Mouse (Mus musculus): ENCODE results near the gene Col13a1.

Col13a1 gene

DNA sequence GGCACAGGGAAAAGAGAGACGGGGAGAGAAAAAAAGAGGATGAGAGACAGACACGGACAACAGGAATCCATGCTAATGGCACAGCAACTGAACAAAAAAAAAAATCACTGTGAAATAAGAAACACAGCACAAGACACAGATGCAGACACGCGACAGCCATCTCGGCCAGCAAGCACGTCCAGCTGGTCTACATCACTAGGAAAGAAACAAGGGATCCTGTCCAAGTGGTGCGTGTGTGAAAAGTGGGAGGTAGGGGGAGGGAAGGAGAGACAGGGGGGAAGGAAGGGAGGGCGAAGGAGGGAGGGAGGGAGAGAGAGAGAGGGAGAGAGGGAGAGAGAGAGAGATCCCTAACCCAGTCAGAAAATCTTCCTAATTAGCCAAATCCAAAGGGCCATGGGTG lies 73.6 kb downstream of the Col13a1 start:
- DNase-seq (ENCODE audit: low spot score in 2 of 2), result peak in 1 of 2 experiments; percentile 7

DNA sequence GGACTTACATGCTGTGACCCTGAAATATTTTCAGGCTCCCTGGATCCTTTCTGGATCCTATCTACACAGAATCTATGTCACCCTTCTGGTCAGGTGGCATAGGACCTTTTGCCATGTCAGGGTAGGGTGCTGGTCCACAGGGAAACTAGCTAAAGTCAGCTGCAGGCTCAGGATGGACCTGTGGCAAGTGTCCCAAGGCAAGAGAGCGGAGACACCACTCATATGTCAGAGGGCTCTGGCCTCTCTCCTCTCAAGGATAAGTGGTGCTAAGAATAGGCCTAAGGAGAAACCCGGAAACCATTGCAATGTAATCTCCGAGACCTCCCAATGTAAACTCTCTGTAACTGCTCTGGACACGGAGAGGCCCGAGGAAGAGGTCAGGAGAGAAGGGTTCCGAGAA lies 80.8 kb downstream of the Col13a1 start:
- DNase-seq (ENCODE audit: low spot score in 2 of 2), result no peak

DNA sequence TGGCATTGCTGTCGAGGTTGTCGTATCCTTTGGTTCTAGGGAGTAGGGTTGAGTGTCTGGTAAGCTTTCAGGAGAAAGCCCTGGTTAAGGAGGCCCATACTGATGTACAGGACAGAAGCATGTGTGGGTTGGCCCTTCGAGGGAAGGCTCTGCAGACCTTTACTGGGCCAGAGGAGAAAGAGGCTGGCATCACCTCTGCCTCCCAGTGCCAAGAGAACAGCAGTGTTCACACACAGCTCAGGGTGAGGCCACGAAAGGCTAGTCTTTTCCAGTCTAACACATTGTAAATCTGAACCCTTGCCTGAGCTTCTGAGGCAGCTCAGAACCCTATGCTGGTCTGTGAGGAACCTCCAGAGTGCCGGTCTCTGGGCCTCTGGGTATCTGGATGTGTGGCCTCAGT lies 84.3 kb downstream of the Col13a1 start:
- DNase-seq (ENCODE audit: low spot score in 2 of 2), result no peak

DNA sequence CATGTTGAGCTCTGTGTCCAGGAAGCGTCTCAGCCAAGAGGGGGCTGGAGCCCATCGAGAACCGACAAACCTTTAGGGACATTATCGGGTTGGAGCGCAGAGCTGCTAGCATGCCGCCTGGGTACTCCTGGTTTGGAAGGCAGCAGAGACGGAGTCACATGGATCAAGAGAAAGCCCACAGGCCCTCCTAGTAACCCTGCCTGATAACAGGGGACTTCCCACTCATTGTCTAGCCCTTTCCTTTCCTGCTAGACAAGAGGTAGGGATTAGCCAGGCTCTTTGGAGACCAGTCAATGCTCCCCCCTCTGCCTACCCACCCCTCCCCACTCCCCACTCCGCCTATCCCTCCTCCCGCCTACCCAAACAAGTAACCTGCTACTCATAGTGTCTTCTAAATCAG lies 87.8 kb downstream of the Col13a1 start:
- DNase-seq (ENCODE audit: low spot score in 2 of 2), result no peak

DNA sequence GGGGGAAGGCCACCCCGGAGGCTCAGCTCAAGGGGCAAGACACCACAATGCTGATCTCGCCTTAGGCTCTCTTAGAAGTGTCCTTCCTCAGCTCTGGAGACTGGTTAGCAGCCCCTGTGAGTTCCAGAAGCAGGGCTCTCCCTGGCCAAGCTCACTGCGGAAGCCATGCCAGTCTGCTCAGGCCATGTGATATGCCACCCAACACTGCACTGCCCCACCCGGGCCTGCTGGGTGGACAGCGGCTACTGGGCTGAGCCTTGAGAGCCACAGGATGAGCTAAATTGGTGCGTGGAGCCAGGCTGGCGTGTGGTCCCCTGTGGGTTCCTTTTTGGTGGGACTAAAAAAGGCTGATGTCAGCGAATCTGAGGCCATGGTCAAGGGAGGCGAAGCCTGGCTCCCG lies 88.6 kb downstream of the Col13a1 start:
- no peak for DNase-seq (ENCODE audit: low spot score in 2 of 2)

DNA sequence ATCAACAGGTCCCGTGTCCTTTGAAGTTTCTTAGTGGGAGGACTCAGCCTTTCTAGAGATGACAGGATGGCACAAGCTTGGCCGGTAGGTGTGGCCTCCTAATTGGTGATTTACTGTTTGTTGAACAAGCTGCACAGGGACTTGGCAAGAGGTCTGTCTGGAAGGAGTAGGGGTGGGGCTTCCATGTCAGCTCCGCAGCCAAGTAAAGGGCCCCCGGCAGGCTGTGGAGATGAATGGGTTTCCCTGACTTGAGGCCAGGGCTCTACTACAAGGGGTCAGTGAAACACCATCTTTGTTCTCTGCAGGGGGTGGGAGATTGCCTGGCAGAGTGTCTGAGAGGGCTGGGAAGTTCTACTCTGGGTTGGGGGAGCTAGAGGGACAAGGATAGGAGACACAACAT lies 99.5 kb downstream of the Col13a1 start:
- no peak for DNase-seq (ENCODE audit: low spot score in 2 of 2)

DNA sequence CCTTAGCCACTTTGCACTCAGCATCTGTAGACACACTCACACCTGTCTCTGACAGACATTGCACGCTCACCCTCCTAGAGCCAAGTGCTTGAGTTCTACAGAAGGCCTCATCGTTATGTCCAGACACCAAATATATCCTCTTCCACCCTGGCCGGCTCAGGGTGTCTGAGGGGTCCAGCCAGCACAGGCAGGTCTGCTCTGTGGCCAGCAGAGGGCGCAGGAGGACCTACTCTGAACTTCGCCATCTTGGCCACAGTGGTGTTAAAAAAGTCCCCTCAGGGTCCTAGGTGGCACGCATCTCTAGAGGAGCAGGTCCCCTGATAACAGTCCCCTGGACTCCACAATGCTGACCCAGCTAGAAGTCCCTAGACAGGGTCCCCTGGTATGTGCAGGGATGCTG lies 101.1 kb downstream of the Col13a1 start:
- peak; percentile 54 to 63 for DNase-seq (ENCODE audit: low spot score in 2 of 2)

DNA sequence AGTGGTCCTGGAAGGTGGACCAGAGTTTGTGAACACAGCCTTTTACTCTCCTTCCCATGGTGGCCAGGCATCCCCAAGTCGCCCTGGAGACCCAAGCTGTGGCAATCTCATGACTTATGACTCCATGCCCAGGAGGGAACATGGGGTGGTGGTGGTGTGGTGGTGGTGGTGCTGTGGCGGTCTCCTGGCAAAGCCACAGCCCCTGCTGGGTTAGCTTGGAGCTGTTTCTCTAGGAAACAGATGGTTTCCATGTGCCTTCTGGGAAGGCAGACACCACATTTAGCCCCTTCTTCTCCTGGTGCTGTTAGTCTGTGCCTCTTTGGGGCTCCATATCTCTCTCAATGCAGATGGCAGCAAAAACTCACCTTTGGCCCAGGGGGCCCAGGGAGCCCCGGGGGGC lies 109.1 kb downstream of the Col13a1 start:
- DNase-seq (ENCODE audit: low spot score in 2 of 2), result no peak

DNA sequence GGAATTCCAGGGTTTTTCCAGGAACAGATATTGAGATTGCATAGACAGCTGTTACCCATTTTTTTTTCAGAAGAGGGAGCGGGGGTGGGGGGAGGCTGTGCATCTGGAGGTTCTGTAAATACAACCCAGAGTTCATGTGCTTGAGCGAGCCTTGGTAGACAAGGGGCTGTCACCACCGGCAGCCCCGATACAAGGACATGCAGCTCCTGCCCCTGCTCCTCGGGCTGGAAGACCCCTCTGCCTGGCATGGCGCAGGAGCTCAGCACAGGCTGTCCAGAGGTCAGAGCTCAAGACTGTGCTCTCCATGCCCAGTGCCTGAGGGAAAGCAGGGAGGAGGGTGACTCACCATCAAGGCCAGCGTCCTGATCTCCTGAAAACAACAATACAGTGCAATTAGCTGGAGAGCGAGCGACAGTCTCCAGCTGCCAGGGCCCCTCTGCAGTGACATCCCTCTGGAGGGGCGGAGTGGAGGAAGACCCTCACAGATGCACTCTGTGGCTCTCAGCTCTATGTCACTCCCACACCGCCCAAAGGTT lies 112.8 kb downstream of the Col13a1 start:
- DNase-seq (ENCODE audit: low spot score in 2 of 2), result no peak

DNA sequence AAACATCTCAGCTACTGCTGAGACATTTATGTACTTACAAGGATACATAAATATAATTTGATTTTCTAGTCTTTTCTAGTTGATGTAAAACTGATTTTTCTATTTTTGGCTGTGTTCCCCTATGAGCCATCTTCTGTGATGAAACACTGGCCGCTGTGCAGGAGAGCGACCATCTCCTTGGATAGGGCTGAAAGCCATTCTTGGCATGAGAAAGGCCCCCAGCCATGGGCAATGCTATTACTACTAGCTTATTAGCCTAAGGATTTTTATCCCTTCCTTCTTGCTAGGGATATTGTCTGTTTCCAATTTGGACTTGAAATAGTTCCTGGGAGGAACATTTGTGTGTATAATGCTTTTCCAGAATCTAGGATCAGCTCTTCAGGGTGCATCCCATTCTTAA lies 119.5 kb downstream of the Col13a1 start:
- no peak for DNase-seq (ENCODE audit: low spot score in 2 of 2)

DNA sequence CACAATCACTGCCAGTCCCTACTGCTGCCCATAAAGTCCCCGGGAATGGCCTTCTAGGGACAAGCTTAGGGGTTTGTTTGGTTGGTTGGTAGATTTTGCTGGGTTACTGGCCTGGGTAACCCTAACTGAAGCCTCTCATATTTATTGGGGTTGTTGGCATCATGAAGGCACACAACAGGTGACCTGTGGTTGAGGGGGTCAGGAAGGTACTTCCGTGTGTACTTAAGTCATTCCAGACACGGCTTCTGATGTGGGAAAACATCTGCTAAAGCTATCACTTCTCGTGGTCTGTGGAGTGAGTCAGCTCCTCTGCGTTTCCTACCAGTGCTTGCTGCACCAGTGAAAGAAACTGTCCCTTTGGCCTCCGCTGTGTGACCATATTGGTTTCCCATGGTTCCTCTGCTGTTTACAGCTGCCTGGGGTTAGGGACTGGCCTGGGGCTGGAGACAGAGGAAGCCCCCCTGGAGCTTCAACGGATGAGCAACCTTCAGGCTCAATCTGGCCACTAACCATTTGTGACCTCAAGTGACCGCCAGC lies 123.7 kb downstream of the Col13a1 start:
- DNase-seq (ENCODE audit: low spot score in 2 of 2), result no peak

DNA sequence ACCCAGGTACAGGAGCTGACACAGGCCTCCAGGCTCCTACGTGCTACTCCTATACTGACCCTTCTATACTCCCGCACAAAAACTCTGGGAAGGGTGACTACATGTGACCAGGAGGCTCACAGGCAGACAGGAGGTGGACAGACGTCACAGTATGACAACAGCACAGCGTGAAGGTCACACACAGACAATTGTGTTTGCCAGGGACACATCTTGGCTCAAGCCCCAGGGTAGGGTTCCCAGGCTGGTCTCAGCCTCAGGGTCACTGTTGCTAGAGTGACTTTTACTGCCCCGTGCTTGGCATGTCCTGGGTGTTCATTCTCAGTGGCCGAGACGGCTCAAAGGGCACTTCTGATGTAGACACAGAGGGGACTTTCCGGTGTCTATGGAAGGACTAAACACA lies 126.1 kb downstream of the Col13a1 start:
- DNase-seq (ENCODE audit: low spot score in 2 of 2), result no peak

DNA sequence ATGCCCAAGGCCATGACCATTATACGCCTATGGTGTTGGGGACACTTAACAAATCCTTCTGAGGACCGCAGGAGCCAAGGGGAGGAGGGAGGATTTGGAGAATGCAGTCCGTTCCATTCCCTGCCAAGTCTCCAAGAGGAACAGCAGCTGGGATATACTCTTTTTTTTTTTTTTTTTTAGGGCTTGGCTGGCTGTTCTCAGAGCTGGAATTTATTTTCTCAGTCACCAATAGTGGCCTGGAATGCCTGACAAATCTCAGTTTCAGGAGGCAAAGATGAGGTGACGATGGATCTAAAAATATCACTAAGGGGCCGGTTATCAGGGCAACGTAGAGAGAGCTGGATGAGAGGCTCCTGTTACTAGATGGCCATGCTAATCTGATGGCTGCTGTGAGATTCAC lies 130.4 kb downstream of the Col13a1 start:
- peak in 1 of 2 experiments; percentile 10 for DNase-seq (ENCODE audit: low spot score in 2 of 2)

DNA sequence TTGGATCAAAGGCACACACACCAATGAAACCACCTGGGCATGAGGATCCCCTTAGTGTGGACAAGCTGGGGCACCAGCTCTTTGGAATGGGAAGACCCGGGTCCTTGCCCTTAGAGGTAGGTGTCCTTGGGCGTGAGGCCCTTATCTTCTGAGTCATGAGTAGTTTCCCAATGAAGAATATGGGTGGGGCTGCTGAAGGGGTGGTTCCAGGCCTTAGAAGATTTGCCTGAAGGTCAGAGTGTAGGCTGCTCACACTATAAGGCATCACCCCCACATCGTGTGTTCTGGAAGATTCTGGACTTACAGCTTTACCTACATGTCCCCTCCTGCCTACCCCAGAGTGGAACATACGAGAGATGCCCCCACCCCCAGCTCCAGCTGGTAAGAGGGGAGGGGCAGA lies 133.4 kb downstream of the Col13a1 start:
- DNase-seq (ENCODE audit: low spot score in 2 of 2), result no peak

DNA sequence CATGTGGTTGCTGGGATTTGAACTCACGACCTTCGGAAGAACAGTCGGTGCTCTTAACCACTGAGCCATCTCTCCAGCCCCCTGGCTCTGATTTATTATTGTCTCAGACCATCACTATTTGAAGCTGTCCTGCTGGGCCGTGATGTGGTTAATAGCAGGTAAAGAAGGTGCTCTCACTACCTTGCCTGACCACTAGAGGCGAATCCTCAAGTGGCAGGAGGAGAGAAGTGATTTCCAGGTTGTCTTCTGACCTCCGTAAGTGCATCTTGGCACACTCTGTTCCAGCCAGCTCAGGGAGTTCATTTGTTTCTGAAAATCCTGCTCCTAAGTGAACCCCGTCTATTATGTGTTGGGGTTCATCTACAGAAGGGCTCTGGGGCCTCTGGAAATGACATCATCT lies 134.4 kb downstream of the Col13a1 start:
- DNase-seq (ENCODE audit: low spot score in 2 of 2), result no peak

DNA sequence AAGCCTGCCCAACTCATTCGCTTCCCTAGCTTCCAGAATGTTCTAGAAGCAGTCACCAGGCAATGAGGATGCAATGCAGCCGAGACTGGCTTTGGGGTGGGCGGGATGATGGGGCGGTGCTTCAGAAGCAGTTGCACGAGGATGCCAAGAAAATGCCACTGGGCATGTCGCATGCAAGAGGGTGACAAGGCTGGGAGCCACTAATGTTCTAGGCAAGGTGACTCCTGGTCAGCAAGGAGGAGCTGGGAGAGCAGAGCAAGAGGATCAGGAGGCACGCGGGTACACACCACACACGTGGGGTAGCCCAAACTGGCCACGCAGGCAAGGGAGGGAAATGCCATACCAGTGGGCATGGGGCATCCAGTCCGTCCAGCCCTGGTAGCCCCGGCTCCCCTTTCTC lies 136.6 kb downstream of the Col13a1 start:
- DNase-seq (ENCODE audit: low spot score in 2 of 2), result no peak

DNA sequence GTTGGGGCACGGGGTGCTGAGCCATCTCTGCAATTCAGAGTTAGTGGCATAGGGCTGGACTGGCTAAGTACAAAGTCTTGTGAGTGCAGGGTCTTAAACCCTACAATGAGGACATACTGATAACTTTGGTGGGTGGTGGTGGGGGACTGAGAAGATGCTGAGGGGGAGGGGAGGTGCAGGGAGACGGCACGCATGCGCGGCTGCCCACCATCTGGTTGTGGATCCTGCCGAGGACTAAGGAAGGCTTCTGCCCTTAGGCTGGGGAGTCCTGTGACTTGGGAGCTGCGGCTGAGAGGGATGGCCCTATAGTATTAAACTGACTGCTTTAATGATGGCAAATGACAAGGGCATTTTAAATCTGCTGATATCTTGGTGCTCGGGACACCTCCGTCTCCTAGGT lies 139.6 kb downstream of the Col13a1 start:
- no peak for DNase-seq (ENCODE audit: low spot score in 2 of 2)

DNA sequence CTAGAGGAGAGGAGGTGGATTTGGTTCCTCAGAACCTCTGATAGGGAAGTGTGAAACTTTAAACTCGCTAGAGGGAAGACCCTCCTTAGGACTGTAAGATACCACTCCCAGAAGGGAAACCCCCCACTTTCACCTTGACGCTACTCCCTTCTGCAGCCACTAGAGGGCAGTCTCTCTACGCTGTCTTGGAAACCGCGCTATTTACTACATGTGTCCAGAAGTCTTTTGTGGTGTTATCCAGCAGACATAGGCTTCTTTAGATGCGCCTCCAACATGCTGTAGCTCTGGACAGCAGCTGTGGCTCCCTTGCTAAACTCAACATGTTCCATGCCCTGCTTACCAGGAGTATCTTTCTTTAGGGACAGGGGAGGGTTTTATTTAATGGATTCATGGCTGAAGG lies 140.1 kb downstream of the Col13a1 start:
- peak; percentile 51 to 61 for DNase-seq (ENCODE audit: low spot score in 2 of 2)

DNA sequence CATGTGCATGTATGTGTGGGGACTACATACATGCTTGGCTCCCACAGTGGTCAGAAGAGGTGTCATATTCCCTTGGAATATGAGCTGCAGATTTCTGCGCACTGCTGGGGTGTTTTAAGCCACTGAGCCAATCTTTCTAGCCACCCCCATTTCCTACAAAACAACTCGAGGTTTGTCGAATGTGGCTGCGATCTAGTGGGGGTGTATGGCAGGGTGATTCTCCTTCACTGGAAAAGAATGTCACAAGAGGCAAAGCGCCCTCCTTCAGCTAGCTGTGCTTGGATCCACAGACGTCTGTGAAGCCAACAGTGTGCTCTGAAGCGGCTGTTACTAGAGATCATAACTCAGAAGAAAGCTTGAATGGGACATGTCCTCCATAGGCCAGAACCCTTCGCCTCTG lies 141.6 kb downstream of the Col13a1 start:
- peak; percentile 16 to 35 for DNase-seq (ENCODE audit: low spot score in 2 of 2)

DNA sequence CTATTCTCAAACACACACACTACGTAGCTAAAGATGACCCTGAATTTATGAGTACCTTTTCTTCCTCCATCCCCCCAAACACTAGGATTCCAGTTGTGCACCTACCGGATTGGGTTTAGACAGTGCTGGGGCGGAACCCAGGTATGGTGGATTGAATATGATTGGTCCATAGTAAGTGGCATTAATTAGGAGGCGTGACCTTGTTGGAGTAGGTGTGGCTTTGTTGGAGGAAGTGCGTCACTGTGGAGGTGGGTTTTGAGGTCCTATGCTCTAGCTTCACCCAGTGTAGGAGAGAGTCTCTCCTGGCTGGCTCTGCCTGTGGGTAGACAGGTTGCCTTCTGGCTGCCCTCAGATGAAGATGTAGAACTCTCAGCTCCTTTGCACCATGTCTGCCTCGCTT lies 144.6 kb downstream of the Col13a1 start:
- no peak for DNase-seq (ENCODE audit: low spot score in 2 of 2)

DNA sequence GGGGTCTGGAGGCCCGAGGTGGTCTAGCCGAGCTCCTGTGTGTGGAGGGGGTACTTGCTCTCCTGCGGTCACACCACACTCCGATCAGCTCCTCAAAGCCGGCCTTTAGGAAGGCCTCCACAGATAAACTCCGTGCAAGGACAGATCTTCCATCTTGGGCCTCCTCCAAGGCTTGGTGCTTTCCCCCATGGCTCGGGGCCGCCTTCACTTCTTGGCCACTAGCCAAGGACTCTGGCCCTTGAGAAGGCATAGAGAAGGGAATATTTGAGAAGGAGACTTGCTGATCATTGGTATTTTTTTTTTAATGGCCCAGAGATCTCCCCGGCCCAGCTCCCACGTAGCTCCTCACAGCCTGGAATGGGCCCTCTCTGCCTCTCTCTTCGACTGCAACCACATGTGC lies 146.2 kb downstream of the Col13a1 start:
- no peak for DNase-seq (ENCODE audit: low spot score in 2 of 2)

DNA sequence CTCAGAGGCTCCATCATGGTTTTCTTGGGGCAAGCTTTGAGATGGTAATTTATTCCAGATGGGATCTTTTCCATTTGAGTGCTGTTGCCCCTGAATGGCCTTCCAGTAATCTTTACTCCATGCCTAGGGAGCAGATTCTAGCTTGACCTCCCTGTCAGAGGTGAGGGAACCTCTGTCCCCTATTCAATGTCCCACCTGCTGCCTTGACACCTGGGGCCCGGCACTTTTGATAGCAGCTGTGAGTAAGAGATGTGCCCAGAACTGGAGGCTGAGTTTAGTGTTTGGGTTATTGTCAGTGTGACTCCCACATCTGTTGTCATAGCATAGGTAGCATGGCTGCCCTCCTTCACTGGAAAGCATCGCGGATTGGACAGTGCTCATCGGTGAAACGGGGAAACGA lies 147.2 kb downstream of the Col13a1 start:
- DNase-seq (ENCODE audit: low spot score in 2 of 2), result no peak

DNA sequence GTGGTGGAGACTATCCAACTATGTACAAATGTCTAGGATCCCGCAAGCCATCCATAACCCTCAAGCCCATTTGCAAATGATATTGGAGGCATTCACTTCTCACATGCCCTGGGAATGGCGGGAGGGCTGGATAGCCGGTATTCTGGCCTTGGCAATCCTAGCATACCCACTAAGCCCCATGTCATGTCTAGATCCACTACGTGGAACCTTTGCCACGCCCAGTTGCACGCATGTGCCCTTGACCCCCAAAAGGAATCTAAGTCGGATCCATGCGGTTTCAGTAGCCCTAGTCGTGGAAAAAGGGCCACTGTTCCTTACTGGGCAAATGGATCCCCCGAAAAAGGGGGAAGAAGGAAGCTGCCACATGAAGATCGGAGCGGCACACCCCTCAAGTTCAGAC lies 147.7 kb downstream of the Col13a1 start:
- no peak for DNase-seq (ENCODE audit: low spot score in 2 of 2)

DNA sequence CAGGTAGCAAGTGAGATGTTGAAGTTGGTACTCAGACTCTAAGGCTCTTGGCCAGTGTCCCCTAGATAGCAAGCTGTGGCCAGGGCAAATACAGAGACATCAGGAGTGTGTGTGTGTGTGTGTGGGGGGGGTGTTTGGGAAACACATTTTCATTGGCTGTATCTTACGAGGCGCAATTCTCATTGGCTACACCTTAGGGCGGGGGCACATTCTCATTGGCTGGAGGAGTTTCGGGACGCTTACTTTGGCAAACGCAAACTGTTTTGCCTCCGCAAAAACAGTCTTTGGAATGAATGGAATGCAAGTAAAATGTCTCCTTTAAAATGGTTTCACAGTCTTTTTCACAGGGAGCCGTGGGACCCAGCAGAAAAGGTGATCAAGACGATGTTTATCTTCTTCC lies 148.1 kb downstream of the Col13a1 start:
- DNase-seq (ENCODE audit: low spot score in 2 of 2), result no peak

Measured in right cerebral cortex, adult 2 months (tissue).